17 mouse cellular contexts compared by ENCODE assay signal in the genomic region with DNA sequence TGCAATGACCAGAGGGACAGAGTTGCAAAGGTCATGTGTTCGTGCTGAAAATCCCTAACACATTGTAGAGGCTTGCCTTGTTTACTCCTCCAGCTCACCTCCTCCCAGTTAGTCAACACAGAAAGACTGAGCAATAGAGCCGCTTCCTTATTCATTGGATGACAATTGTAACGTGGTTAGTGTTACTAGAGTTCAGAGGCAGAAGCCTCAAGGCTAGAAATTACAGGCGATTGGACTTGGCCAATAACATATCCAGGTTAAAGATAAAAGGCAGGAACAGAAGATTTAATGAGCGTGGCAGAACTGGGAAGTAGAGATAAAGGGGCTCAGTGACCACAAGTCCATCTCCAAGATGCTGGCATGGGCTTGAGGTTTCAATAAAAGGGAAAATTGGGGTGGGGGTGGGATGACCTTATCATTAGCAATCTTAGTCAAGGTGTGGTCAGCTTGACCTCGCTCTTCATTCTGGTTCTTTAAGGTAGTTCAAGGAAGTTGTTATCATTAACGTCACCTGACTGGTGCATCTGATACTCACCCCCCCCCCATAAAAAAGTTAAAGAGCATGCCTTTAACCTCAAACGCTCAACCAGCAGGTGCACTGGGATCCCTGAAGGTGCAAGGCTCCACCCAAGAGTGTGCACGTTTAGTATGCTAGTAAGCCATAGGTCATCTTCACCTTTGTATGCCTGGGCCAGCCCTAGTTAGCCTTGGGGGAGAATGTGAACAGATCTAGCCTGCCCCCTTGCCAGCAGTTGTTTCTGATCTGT. TPM values are rescaled to one million over a fixed set of nuclear protein-coding genes. Genes with fewer than 3 reads are reported as not detected.
DNase-seq lines count a peak whose midpoint lies in the region; ATAC-seq lines count a peak whose summit lies in the region.
"Had no signal": no experiment of that assay in that cellular context is flagged by ENCODE, and none has a peak within 500 bp of the region (broad histone marks: within the 10 kb centered on the region; RNA-seq: fewer than 3 reads in every experiment).

No protein-coding gene starts in this region.

- DNase-seq in A20 (ENCODE audit: low read depth, low spot score) (peak; percentile 16), MEL-GATA-1-ER (ENCODE audit: extremely low read depth, low read depth) (peak; percentile 95)
- DNase-seq in urinary bladder, postnatal 25 days (ENCODE audit: low spot score): no peak
- DNase-seq in embryo, embryonic 9.5 days (ENCODE audit: extremely low spot score): no peak
- no peak for DNase-seq in cerebellum, postnatal 4 days (ENCODE audit: low spot score in 2 of 2)
- DNase-seq: adrenal gland, adult 2 months; cerebellum, postnatal 14 days; gastrocnemius, postnatal 14 days; heart, postnatal 10 days had no signal

- no peak overlapping the region for H3K4me3 ChIP-seq in liver, embryonic 12.5 days
- H3K4me3 ChIP-seq: heart, embryonic 10.5 days; hindbrain, embryonic 12.5 days; left cerebral cortex, adult 2 months; lung, embryonic 15.5 days; megakaryocyte, embryonic 14.5 days had no signal

- H3K27me3 ChIP-seq in liver, embryonic 12.5 days (replicated peaks): no peaks in the 10 kb centered on the region
- H3K27me3 ChIP-seq: hindbrain, embryonic 12.5 days; lung, embryonic 15.5 days had no signal

- H3K9me3 ChIP-seq in liver, embryonic 12.5 days (replicated peaks): no peaks in the 10 kb centered on the region
- H3K9me3 ChIP-seq: heart, embryonic 10.5 days; hindbrain, embryonic 12.5 days; lung, embryonic 15.5 days; megakaryocyte, embryonic 14.5 days had no signal

- H3K27ac ChIP-seq in liver, embryonic 12.5 days: no peak overlapping the region
- H3K27ac ChIP-seq: heart, embryonic 10.5 days; hindbrain, embryonic 12.5 days; kidney, postnatal 0 days; left cerebral cortex, adult 2 months; lung, embryonic 15.5 days had no signal

- peak; percentile 55 for ATAC-seq in liver, embryonic 12.5 days
- ATAC-seq in megakaryocyte-erythroid progenitor cell, adult 5-6 weeks (replicated peaks; ENCODE audit: low FRiP score, low TSS enrichment, poor library complexity, severe bottlenecking): peak; percentile 60

- no peak overlapping the region for H3K4me2 ChIP-seq in liver, embryonic 12.5 days
- H3K4me2 ChIP-seq: hindbrain, embryonic 12.5 days; lung, embryonic 15.5 days had no signal

- WGBS in liver, embryonic 12.5 days (ENCODE audit: insufficient replicate concordance): 30% methylated on average over 9 of the region's 9 CpGs

- no peak overlapping the region for H3K9ac ChIP-seq in liver, embryonic 12.5 days
- H3K9ac ChIP-seq: hindbrain, embryonic 12.5 days; lung, embryonic 15.5 days had no signal

- H3K4me1 ChIP-seq in liver, embryonic 12.5 days: peaks cover 30% of the 10 kb centered on the region
- H3K4me1 ChIP-seq: hindbrain, embryonic 12.5 days had no signal

- no peaks in the 10 kb centered on the region for H3K36me3 ChIP-seq in liver, embryonic 12.5 days
- H3K36me3 ChIP-seq: heart, embryonic 10.5 days; hindbrain, embryonic 12.5 days; lung, embryonic 15.5 days had no signal

RNA-seq across cellular contexts. Expression of gene Slc44a1, which starts 26.0 kb away (rescaled TPM):
- polyA plus RNA-seq in liver, embryonic 12.5 days (2016; fragmentation: Nextera tagmentation; extraction: Ambion mirVana): 14.0 and 14.1 TPM in 2 replicates
- 21.7 and 24.2 TPM in 2 replicates for total RNA-seq in megakaryocyte-erythroid progenitor cell, adult 5-6 weeks (2014; fragmentation: Nextera tagmentation)
- total RNA-seq in megakaryocyte-erythroid progenitor cell, adult 5-6 weeks (2017): 18.0 and 21.5 TPM in 2 replicates

Comparison
In these comparisons a context has a peak if more than half of its experiments do, and no peak if none do; other contexts are left out.
1. DNase-seq: peak in A20 (single experiment) and MEL-GATA-1-ER (single experiment); none in urinary bladder, postnatal 25 days (single experiment), embryo, embryonic 9.5 days (single experiment) and cerebellum, postnatal 4 days (0 of 2).